Mouse (Mus musculus) spleen, embryonic (tissue): ENCODE measurements around the gene Vwa1.
"Not testable (repeated sequence)": the region's sequence is repeated elsewhere in the genome, so short reads cannot be mapped to it uniquely, and the experiment has no call there.

Source experiments
- CTCF ChIA-PET: fragments of 350-600 bp; sonication (Branson Sonifier 250); formaldehyde crosslinking; loops from one replicate; lab custom pipeline; 2022; lab: Charles Lee

The Vwa1 gene

GRCm38 (mm10) chr4:155746575-155747490 lies 27.7 kb downstream of the Vwa1 start:
- CTCF ChIA-PET: no interaction called here

GRCm38 (mm10) chr4:155746036-155746548 lies 28.4 kb downstream of the Vwa1 start:
- CTCF ChIA-PET: no interaction called here

GRCm38 (mm10) chr4:155745136-155745535 lies 29.4 kb downstream of the Vwa1 start:
- CTCF ChIA-PET: no interaction called here

GRCm38 (mm10) chr4:155744474-155744873 lies 30.0 kb downstream of the Vwa1 start:
- CTCF ChIA-PET: no interaction called here

- CTCF ChIA-PET: no interaction called here
These were observed 31.8 kb downstream of the Vwa1 start for GRCm38 (mm10) chr4:155742684-155743083.

- CTCF ChIA-PET: not testable (repeated sequence)
These were observed 33.8 kb downstream of the Vwa1 start for GRCm38 (mm10) chr4:155740681-155741080.

- CTCF ChIA-PET: no interaction called here
These were observed 34.5 kb downstream of the Vwa1 start for GRCm38 (mm10) chr4:155739741-155740636.

- CTCF ChIA-PET: no interaction called here
These were observed 35.3 kb downstream of the Vwa1 start for GRCm38 (mm10) chr4:155739152-155739551.

GRCm38 (mm10) chr4:155738262-155738661 lies 36.2 kb downstream of the Vwa1 start:
- CTCF ChIA-PET: no interaction called here

GRCm38 (mm10) chr4:155736421-155736820 lies 38.1 kb downstream of the Vwa1 start:
- CTCF ChIA-PET: no interaction called here

- CTCF ChIA-PET: no interaction called here
These were observed 38.7 kb downstream of the Vwa1 start for GRCm38 (mm10) chr4:155735788-155736187.

- CTCF ChIA-PET: no interaction called here
These were observed 39.4 kb downstream of the Vwa1 start for GRCm38 (mm10) chr4:155734951-155735702.

GRCm38 (mm10) chr4:155734350-155734941 lies 40.1 kb downstream of the Vwa1 start, which contains the start of gene Tmem240:
Tmem240 (plus strand) TSS chr4:155734800.
- CTCF ChIA-PET: no interaction called here

- CTCF ChIA-PET: interaction anchor here (0.8 to 1.1 kb wide), 2 partner anchors 12 to 14 kb away, joined by 3 read pairs; no protein-coding TSS in a partner anchor
These were observed 41.2 kb downstream of the Vwa1 start for GRCm38 (mm10) chr4:155733267-155733666.

- CTCF ChIA-PET: interaction anchor here (1.4 kb wide), 1 partner anchor 19 kb away, joined by 7 read pairs; no protein-coding TSS in a partner anchor
These were observed 46.5 kb downstream of the Vwa1 start for GRCm38 (mm10) chr4:155727993-155728392.

- CTCF ChIA-PET: interaction anchor here (0.6 kb wide), 2 partner anchors 12 to 30 kb away, joined by 3 to 6 read pairs; no protein-coding TSS in a partner anchor
These were observed 52.8 kb downstream of the Vwa1 start for GRCm38 (mm10) chr4:155721668-155722083.
